Mouse (Mus musculus) cortical plate, adult 2 months (tissue): ENCODE results near the gene Nbas.

Source experiments
- CTCF ChIP-seq: fragments of 200-500 bp; IDR thresholded peaks from 2 replicates; pipeline ENCODE4 v1.5.1; 2011; ENCODE audit warnings: mild to moderate bottlenecking, control low read depth, low read length; ENCODE audit not compliant: insufficient read depth; ENCODE audit errors: extremely low read depth
- POLR2A ChIP-seq: fragments of 200-500 bp; IDR thresholded peaks from 2 replicates; pipeline ENCODE4 v1.6.1; 2011; ENCODE audit warnings: mild to moderate bottlenecking, low read length, control low read depth; ENCODE audit not compliant: insufficient read depth; ENCODE audit errors: extremely low read depth

DNA sequence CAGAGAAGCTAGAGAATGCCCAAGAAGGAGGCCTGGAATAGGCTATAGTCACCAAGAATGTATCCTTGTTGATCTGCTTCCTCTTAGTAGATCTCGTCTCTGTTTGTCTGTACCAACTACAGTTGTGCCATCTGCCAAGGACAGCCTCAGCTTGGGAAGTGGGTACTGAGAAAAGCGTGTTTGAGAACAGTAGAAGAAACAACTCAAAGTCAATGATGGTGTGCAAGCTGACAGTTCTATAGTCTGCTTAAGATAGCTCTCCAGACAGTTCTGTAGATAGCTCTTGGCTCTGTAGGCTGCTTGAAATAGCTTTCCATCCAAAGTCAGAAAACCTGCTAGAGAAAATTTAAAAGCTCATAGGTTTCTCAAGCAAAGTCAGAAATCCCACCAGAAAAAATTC, 149.7 kb downstream of the Nbas start:
- TF ChIP-seq POLR2A: no peak
- no peak for TF ChIP-seq CTCF
